8 mouse cellular contexts compared by ENCODE assay signal in the genomic region with DNA sequence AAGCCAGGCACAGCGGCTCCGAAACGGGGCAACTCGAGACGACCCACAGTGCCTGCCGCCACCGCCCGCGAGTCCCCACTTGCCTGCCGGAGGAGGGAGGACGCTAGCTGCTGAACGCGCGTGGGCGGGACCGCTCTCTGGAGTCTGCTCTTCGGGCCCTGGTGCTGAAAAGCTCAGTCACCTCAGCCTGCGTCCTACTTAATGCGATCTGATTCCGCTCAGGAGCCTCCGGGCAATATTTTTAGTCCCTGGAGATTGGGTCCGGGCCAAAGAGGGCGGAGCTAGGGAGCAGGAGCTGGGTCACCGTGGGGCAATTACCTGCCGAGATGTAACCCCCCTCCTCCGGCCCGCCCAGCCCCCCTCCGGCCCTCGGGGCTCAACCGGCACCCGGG. TPM values are rescaled to one million over a fixed set of nuclear protein-coding genes. Genes with fewer than 3 reads are reported as not detected.
A peak's percentile ranks its signal among the peaks of the same experiment; 100 is the strongest.
DNase-seq lines count a peak whose midpoint lies in the region; ATAC-seq lines count a peak whose summit lies in the region.

No protein-coding gene starts in this region.

- peak; percentile 96 for DNase-seq in R1 (ENCODE audit: low read depth, low spot score)
- DNase-seq in cerebellum, postnatal 14 days, result peak; percentile 90 to 92
- DNase-seq in gastrocnemius, postnatal 10 days, result peak; percentile 87
- DNase-seq in left cerebral cortex, postnatal 25 days (ENCODE audit: low spot score in 2 of 2), result peak; percentile 82 to 87
- peak; percentile 75 for DNase-seq in mesoderm, embryonic 11.5 days (ENCODE audit: low read depth, low spot score)
- DNase-seq in right cerebral cortex, postnatal 36 days (ENCODE audit: low spot score in 2 of 2), result peak; percentile 75 to 83
- DNase-seq in c-Kit-positive CD71-positive TER-119-positive erythroid progenitor cells, embryonic 14.5 days (ENCODE audit: low spot score), result no peak

- peak; percentile 75 for ATAC-seq in inflammation-experienced regulatory T-cells, adult 6 months

- intact Hi-C loops in left cerebral cortex, postnatal 25 days (cut with DNase I), result loop anchor here (1.0 kb wide), 1 partner anchor 27 kb away; a partner anchor contains a TSS

RNA-seq across cellular contexts. Expression of a gene that starts 0.5 kb away (rescaled TPM):
- 10 to 100 TPM; 92.2 to 97.2 TPM for total RNA-seq in gastrocnemius, postnatal 10 days (2021)
- 10 to 100 TPM; 11.1 to 30.9 (median 16.4) TPM for polyA plus RNA-seq in inflammation-experienced regulatory T-cells, adult 6 months (2017; shearing (Covaris generic))
- total RNA-seq in left cerebral cortex, postnatal 25 days (2021), result 100 to 1,000 TPM; 128 to 147 TPM

RNA-seq across cellular contexts. Expression of a gene that starts 17.1 kb away (rescaled TPM):
- total RNA-seq in gastrocnemius, postnatal 10 days (2021), result 10 to 100 TPM in 1 of 2 experiments, 1 to 10 TPM in 1; 9.4 to 12.1 TPM
- polyA plus RNA-seq in inflammation-experienced regulatory T-cells, adult 6 months (2017; shearing (Covaris generic)), result 1 to 10 TPM in 2 of 3 experiments, under 1 TPM in 1; 0.54 to 5.8 (median 2.4) TPM
- total RNA-seq in left cerebral cortex, postnatal 25 days (2021), result 1 to 10 TPM; 3.9 to 6.3 TPM

RNA-seq across cellular contexts. Expression of a gene that starts 27.7 kb away (rescaled TPM):
- total RNA-seq in gastrocnemius, postnatal 10 days (2021), result 10 to 100 TPM; 39.9 to 45.0 TPM
- polyA plus RNA-seq in inflammation-experienced regulatory T-cells, adult 6 months (2017; shearing (Covaris generic)), result 10 to 100 TPM in 1 of 3 experiments, 1 to 10 TPM in 2; 1.8 to 12.2 (median 8.2) TPM
- total RNA-seq in left cerebral cortex, postnatal 25 days (2021), result 10 to 100 TPM; 47.1 to 50.5 TPM

RNA-seq across cellular contexts. Expression of a gene that starts 29.8 kb away (rescaled TPM):
- total RNA-seq in gastrocnemius, postnatal 10 days (2021), result 10 to 100 TPM; 11.8 to 16.4 TPM
- polyA plus RNA-seq in inflammation-experienced regulatory T-cells, adult 6 months (2017; shearing (Covaris generic)), result 10 to 100 TPM; 39.3 to 51.1 (median 40.1) TPM
- total RNA-seq in left cerebral cortex, postnatal 25 days (2021), result 10 to 100 TPM; 38.4 to 45.3 TPM

RNA-seq across cellular contexts. Expression of a gene that starts 34.6 kb away (rescaled TPM):
- 10 to 100 TPM; 63.1 to 68.1 TPM for total RNA-seq in gastrocnemius, postnatal 10 days (2021)
- 10 to 100 TPM in 1 of 3 experiments, 1 to 10 TPM in 2; 8.4 to 19.1 (median 8.6) TPM for polyA plus RNA-seq in inflammation-experienced regulatory T-cells, adult 6 months (2017; shearing (Covaris generic))
- 10 to 100 TPM; 31.4 to 38.7 TPM for total RNA-seq in left cerebral cortex, postnatal 25 days (2021)
